Mouse (Mus musculus) layer of hippocampus, adult 18-20 months (tissue): ENCODE results near the gene Gm21988. TPM values are rescaled to one million over a fixed set of nuclear protein-coding genes. Genes with fewer than 3 reads are reported as not detected.
A peak's percentile ranks its signal among the peaks of the same experiment; 100 is the strongest.

Experiments used
- DNase-seq, 2 experiments: peaks; one replicate each; pipeline ENCODE4 v3.0.0; 2022; ENCODE audit warnings: low spot score in 2 of 2
- total RNA-seq, 2 experiments: library from RNA; stranded (reverse); gene quantifications; 2 replicates each; pipeline ENCODE4 v1.2.3; 2021

Gm21988 gene
- total RNA-seq, 2 experiments from 2014 or later = 5.6 to 6.7 TPM

DNA sequence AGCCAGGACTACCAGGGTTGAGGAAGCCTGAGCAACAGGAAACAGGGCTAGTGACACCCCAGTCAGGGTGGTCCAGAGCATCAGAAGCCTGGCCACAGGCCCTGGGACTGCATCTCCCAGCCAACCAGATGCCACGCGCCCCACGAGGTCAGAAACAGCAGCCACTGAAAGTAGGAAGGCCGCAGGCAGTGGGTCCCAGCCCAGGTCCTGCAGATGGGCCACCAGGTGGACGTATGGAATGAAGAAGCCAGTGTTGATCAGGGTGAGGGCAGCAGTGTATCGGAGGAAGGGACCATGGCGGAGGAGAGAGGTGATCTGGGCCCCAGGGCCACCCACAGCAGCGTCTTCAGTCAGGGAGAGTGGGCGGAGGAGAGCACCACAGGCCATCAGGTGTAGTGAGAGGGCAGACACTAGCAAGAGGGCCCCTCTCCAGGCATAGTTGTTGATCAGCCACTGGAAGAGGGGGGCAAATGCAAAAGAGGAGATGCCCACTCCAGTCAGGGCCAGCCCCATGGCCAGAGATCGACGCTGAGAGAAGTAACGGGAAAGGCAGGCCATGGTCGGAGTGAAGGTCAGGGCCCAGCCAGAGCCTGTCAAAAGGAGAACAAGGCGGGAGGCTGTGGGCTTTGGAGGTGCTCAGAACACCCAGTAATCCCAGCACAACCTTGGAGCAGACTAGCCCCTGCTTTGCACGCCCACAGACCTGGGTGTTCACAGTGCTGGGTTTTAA lies 20.7 kb downstream of the Gm21988 start:
- DNase-seq = no peak

DNA sequence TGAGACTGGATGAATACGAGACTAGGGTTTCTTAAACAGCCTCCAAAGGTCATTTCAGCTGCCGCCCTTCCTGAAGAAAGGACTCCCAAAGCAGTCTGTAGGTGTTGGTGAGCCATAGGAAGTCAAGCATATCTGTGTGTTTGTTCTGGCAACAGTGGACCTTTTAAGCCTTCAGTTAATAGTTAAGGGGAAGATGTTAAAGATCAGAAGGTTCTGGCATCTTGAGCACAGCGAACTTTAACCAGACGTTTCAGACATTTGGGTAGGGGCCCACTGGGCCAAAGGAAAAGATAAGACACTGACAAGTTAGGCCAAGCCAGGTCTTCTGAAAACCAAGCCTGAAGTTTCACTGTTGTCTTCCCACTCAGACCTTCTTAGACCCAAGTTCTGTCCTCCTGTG lies 21.6 kb downstream of the Gm21988 start:
- no peak for DNase-seq

DNA sequence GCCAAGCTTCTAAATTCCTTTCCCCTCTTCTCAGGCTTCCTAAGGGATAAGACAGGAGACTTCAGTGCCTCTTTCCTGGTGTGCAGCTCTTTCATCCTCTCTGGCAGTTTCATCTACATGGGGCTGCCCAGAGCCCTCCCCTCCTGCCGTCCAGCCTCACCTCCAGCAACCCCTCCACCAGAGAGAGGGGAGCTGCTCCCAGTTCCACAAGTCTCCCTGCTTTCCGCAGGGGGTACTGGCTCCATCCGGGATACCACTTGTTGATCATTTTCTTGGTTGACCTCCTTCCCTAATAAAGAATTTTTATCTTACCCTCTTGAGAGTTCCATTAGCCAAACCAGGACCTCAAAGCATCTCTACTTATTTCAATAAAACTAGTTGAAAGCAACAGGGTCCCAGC lies 23.5 kb downstream of the Gm21988 start:
- DNase-seq = no peak

DNA sequence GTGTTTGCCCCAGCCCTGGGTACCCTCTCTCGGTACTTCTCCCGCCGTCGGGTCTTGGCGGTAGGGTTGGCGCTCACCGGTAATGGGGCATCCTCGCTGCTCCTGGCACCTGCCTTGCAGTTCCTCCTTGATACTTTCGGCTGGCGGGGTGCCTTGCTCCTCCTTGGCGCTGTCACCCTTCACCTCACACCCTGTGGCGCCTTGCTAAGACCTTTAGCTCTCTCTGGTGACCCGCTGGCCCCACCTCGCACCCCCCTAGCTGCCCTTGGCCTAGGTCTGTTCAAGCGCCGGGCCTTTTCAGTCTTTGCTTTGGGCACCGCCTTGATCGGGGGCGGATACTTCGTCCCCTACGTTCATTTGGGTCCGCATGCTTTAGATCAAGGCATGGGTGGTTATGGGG lies 24.3 kb downstream of the Gm21988 start:
- no peak for DNase-seq

DNA sequence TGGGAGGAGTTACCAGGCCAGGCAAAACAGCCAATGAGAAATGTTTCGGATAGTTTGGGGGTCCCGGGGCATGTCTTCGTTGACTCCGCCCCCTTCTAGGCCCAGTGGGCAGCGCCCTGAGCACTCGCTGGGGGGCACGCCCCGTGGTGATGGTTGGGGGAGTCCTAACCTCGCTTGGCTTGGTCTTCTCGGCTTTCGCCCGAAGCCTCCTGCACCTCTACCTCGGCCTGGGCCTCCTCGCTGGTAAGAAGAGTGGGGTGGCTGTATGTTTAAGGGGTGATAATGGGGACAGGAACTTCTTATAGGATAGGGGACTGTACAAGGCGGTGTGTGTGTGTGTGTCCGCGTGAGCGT lies 24.8 kb downstream of the Gm21988 start:
- DNase-seq = no peak

DNA sequence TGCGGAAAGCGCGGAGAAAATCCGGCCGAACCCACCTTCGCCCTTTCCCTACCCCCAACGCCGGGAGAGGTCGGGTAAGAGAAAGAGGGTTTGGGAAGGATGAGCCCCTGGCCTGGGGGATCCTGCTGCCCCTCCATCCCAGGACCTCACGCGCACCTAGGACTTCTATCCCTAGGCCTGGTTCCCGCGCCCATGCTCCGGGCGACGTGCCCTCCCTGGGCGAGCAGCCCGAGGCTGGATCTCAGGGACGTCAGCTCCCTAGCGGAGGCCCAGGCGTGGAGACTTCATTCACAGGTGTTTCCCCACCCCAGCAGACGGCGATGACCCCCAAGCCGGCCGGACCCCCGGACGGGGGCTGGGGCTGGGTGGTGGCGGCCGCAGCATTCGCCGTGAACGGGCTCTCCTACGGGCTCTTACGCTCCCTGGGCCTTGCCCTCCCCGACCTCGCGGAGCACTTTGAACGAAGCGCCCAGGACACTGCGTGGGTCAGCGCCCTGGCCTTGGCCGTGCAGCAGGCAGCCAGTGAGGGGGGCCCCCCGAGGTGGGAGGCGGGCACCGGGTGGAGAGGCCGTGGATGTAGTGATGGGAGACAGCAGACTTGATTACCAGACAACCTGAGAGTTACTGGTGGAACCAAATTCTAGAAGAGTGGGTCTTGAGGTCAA lies 25.3 kb downstream of the Gm21988 start:
- DNase-seq = no peak

DNA sequence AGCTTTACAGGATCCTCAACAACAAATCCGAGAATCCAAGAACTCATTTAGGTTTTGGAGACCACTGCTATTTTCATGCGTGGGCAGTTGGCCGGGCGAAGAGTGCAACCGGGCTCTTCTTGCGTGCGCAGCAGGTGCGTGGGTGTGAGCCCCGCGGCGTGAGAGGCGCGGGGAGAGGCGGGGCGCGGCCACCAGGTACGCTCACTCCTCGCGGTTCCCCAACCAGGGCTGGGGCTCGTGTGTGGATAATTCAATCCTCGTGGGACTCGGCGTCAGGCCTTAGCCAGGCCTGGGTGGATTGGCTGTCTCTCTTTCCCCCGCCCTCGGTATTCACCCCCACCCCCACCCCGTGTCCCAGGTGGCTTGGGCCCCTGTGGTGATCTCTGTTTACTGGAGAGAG lies 25.9 kb downstream of the Gm21988 start:
- DNase-seq = peak in 1 of 2 experiments; percentile 49

DNA sequence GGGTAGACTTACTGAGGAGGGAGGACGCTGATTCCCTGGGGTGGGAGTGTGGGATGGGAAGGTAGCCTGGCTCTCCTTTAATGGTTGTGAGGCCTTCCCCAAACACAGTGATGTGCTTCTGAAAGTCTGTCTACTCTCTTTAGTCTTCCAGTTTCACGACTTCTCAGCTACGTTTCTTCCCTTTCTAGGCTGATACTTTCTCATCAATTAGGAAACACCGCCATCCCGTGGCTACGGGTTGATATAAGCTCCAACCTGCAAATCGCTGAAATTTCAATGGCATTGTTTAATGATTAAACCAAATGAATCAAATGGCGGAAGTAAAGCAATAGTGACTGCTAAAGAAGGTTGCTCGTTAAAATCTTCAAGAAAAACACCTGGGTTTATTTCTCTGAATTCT lies 26.7 kb downstream of the Gm21988 start:
- DNase-seq = peak in 1 of 2 experiments; percentile 87

DNA sequence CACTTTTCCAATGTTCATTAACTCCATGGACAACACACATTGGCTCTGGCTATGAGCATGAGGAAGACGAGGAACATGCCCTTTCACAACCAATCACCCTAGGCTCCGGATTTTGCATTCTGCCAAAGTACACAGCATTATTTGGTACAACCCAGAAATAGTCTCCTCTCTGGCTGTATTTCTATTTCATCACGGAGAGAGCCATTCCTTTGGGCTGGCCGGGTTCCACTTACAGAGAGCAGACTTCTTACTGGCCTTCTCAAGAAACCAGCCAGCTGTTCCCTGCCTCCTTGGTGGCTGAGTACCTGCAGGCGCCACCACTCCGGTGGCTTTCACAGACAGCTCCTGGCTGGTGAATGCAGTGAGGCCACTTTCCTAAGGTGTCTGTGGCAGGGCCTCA lies 27.2 kb downstream of the Gm21988 start, which contains the start of gene Slc16a11:
Gene Slc16a11, plus strand, starts transcription at position 330 of the 400 bp plus-strand sequence.
- no peak for DNase-seq

DNA sequence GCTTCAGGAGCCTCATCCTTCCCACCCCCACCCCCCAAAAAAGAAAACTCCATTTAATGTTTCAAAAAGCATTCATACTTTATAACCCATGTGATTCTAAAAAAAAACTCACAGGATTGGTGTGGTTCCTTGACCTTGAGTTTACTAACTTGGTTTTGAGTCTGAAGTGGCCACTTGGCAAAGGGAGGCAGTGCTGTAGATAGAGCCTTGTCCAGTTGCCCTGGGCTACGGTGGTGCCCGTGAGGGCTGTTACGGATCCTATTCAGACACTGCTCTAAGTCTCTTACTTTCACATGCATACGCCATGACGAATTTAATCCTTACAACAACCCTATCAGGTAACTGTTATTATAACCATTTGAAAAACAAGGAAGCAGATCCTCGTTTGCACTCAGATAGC lies 27.7 kb downstream of the Gm21988 start:
- DNase-seq = no peak

DNA sequence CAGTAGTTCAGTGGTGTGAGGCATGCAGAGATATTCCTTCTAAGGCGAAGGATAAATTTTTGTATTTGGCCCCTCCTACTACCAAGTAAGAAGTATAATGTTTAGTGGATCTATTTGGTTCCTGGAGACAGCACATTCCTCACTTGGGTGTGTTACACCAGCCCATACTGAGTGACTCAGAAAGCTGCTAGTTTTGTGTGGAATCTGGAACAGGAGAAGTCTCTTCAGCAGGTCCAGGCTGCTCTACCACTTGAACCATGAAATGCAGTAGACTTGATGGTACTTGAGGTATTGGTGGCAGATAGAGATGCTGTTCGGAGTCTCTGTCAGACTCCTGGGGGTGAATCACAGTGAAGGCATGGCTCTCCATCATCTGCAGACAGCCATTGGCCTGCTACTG lies 28.9 kb downstream of the Gm21988 start:
- no peak for DNase-seq

DNA sequence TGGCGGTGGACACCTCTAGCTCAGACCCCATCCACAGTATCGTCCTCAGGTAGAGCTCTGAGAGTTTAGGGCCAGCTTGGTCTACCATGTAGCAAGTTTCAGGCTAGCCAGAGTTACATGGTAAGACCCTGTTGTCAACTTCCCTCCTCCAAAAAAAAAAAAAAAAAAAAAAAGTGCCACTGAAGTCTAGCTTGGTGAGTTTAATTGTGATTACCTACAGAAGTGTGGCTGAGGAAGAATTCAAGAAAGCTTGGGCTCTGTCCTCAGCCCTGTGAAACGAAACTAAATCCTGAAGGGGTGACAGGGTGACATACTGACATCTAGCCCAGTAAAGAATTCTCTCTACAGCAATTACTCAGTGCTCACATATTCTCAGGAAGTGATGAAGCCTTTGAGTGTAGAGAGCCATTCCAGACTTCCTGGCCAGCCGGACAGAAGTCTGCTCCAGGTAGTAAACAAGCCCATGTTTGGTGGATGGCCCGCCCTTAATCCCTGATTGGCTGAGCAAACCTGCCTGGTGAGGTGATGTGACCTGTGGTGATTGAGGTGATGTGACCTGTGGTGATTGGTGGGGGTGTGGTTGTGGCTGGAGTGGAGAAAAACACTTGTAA lies 30.7 kb downstream of the Gm21988 start:
- no peak for DNase-seq

DNA sequence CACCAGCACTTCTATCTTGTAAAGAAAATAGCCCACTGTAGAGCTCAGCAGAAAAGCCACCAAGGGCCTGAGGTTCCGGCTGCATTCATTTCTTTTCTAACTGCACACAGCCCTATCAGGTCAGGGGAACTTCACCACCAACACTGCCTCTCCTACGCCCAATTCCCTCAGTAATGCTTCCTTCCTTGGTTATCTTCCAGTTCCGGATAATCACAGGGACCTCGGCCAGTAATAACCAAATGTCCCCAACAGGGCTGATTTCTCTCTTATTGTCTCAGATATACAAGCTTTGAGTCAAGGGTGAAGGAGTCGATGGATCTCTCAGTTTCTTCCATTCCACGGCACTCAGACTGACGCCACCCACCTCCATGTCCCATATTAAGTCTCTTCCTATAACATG lies 32.3 kb downstream of the Gm21988 start:
- no peak for DNase-seq

DNA sequence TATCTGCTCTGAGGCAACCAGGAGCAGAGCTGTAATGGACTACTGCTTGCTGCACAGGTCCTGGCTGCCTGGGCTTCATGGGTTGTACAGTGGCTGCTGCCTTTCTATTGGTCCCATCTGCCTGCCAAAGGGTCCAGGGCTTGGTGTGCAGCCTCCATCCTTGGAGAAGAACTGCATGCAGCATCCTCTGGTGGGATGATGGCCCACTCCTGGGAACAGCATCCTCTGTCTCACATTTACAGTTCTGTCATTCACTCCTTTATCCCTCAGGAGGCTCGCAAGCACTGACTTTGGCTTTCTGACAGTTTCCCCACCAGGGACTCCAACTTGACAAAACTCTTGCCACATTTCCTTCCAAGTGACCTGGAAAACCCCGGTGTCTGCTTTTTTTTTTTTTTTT lies 32.8 kb downstream of the Gm21988 start:
- no peak for DNase-seq

DNA sequence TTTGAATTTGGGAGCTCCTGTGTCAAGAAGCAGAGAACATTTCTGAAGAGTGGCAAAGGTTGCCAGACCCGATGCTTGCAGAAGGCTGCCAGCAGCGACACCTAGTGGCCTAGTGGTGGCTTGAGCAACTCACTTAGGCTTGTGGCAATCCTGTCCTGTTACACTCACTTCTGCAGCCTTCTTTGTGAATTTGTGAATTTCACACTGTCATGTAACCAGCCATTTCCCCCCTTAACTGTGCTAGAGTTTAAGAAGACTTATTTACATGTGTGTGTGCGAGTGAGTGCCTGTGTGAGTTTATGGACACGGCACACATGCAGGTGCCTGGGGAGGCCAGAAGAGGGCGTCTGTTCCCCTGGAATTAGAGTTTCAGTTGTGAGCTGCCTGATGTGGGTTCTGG lies 37.9 kb downstream of the Gm21988 start:
- peak in 1 of 2 experiments; percentile 80 for DNase-seq

DNA sequence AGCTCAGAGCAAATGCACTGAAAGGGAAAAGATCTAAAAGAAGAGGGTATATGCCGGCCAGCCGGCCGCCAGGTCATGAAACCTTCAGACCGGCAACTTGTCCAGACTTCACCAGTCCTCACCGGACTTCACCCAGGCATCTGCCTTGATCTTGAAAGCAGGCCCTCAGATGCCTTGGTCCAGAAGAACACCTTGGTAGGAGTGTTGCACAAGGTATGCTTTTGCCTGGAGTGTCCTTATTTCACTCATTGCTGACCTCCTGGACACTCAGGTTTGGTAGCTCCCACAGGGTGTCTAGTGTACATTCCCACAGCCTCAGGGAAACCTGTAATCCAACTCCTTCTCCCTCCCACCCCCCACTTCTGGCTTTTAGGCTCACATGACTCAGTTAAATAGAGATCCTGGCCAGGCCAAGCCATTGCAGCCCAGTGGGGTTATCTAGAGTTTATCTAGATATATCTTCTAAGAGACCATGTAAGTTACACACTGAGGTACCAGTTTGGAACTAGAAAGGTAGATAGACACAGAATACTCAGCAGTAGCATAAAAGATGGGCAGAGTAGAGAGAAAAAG lies 39.5 kb downstream of the Gm21988 start:
- DNase-seq = no peak

DNA sequence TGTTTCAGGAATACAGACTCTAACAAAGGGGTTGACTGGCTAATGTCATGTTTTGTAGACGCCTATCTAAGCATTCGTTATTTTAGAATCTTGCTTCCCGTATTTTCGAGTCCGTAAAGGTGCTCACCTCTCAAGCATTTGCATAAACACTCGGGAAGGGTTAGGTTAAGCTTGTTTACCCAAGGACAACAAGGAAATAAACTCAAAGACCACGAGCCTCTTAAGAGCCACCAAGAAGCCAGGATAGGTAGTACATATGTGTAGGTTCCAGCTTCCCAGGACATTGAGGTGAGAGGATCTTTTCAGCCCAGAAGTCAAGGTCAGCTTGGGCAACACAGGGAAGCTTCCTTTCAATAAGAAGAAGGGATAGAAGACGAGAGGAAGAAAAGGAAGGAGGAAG lies 40.5 kb downstream of the Gm21988 start:
- DNase-seq = no peak

DNA sequence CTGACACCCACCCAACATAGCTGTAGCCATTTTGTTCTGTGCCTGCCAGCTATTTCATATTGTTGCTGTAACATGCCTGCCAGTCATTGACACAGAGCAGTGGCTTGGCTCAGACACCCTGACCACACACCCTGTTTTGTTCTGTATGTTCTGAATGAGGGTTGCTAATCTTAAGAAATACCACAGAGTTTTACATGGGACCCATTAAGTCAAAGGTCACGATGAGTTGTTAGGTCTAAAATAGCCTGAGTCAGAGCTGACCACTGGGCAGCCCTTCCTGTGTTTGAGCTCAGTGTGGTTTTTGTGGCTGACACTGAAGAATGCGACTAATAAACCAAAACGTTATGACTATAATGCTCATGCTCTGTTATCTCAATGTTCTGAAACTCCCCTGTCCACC lies 41.3 kb downstream of the Gm21988 start:
- DNase-seq = no peak

DNA sequence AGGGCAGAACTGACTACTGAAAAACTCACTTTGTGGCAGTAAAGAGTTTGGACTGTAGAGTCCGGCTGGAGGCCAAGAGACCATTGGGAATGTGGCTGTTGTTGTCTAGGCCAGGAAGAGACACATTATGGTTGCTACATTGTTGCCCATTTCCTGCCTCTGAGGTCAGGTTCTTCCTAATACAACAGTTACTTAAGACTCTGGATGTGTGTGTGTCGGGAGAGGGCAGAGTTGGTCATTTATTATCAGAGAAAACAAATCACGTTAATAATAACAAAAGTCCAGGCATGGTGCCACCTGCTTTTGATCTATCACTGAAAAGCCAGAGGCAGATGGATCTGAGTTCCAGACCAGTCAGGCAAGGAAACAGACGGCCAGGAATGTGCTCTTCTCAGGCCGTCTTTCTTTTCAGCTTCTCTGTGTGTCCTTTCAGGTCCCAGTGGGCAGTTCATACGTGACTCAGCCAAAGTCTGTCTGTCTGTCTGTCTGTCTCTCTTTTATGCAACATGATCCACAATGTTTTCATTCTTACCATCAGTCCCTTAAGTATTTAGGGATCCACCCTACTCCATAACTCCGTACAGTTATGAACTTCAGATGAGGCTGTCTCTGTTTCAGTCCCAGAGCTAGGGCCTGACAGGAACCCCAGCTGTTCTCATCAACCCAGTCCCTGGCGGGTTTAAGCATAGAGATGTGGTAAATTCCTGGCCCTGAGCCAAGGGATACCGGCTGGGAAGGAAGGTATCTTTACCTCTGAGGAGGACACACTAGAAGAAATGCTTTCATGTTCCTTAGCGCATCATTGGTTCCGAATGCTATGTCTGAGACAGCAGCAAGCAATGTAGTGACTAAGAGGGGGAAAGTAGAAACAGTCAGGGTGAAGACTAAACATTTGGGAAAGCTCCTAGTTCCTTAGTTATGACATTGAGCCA lies 46.0 kb downstream of the Gm21988 start:
- no peak for DNase-seq

DNA sequence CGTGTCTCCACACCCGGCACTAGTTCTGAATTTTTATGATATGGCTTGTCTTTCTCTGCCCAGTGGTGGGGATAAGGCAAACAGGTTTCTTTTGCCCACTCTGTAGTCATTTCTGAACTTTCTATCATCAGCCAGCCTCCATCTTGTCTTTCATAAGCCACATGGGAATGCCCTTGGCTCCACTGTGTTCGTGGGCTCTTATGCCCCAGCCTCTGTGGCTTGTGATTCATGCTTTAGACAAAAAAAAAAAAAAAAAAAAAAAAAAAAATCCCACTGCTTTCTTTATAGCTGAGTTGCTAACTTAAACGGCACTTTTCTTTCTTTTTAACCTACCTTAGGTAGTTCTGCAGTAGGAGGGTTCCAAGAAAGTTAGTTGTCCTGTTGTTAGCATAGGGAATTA lies 47.5 kb downstream of the Gm21988 start:
- no peak for DNase-seq

DNA sequence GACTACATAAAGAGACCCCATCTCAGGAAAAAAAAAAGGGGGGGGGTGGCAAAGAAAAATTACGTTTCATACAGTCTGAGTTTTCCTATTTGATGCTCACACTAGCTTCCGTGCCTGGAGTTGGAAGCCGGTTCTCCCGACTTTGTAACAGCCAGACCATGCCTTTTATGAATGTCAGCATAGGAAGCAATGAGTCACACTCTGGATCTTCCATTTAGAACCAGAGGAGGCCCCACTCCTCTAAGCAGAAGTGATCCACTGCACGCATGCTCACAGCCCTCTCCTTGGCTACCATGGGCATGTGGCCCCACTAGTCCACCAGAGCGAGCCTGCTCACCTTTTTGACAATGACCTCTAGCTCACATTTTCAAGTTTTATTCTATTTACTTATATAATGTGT lies 48.4 kb downstream of the Gm21988 start:
- DNase-seq = no peak
